Mouse (Mus musculus) limb, embryonic 14.5 days (tissue): Measurements from ENCODE around the gene Ubd. TPM values are rescaled to one million over a fixed set of nuclear protein-coding genes. Genes with fewer than 3 reads are reported as not detected.

Experiments used
- ATAC-seq: fragments of 200-750 bp; cut with Nextera tagmentation; 2 replicates; pipeline ENCODE4 v1.8.0; 2017; ENCODE audit warnings: low read depth, moderate number of reproducible peaks, moderate TSS enrichment; ENCODE audit not compliant: low FRiP score
- DNase-seq: peaks from one replicate; pipeline ENCODE4 v3.0.0-alpha.2; 2015; ENCODE audit warnings: low spot score
- H3K27ac ChIP-seq: fragments of 300-500 bp; sonication (generic); replicated peaks from 2 replicates; pipeline ENCODE4 v1.5.1; 2014; ENCODE audit warnings: low read depth, mild to moderate bottlenecking, low read length, moderate library complexity, mixed read lengths
- H3K27me3 ChIP-seq: fragments of 300-500 bp; sonication (generic); 2 replicates; pipeline ENCODE4 v1.6.1; 2014; ENCODE audit warnings: low read length, mixed read lengths; ENCODE audit not compliant: control insufficient read depth, insufficient read depth
- H3K36me3 ChIP-seq: fragments of 300-500 bp; sonication (generic); 2 replicates; pipeline ENCODE4 v1.6.1; 2014; ENCODE audit warnings: mild to moderate bottlenecking, low read length, moderate library complexity, mixed read lengths; ENCODE audit not compliant: control insufficient read depth, insufficient read depth
- H3K4me1 ChIP-seq: fragments of 300-500 bp; sonication (generic); 2 replicates; pipeline ENCODE4 v1.6.1; 2014; ENCODE audit warnings: antibody characterized with exemption, low read length, mixed read lengths; ENCODE audit not compliant: control insufficient read depth, insufficient read depth
- H3K4me2 ChIP-seq: fragments of 300-500 bp; sonication (generic); replicated peaks from 2 replicates; pipeline ENCODE4 v1.6.1; 2014; ENCODE audit warnings: low read depth, mild to moderate bottlenecking, low read length, moderate library complexity; ENCODE audit not compliant: severe bottlenecking
- H3K4me3 ChIP-seq: fragments of 300-500 bp; sonication (generic); replicated peaks from 2 replicates; pipeline ENCODE4 v1.5.1; 2014; ENCODE audit warnings: low read length
- H3K9ac ChIP-seq: fragments of 300-500 bp; sonication (generic); 2 replicates; pipeline ENCODE4 v1.6.1; 2014; ENCODE audit warnings: mild to moderate bottlenecking, low read depth, low read length, moderate library complexity; ENCODE audit not compliant: severe bottlenecking
- H3K9me3 ChIP-seq: fragments of 300-500 bp; sonication (generic); 2 replicates; pipeline ENCODE4 v1.6.1; 2016; ENCODE audit warnings: low read length; ENCODE audit not compliant: control insufficient read depth
- POLR2A ChIP-seq: fragments of 200-500 bp; IDR thresholded peaks from 2 replicates; pipeline ENCODE4 v1.8.0; 2012; ENCODE audit warnings: inconsistent platforms, mild to moderate bottlenecking, moderate library complexity, borderline replicate concordance; ENCODE audit not compliant: insufficient read depth, insufficient read length; ENCODE audit errors: extremely low read depth
- WGBS: fragments of 180-500 bp; shearing (Covaris S2); extraction: QIAGEN DNeasy Blood & Tissue Kit; methylation state at CpG from one replicate; pipeline ENCODE4 v1.1.7; 2014; 5-methylcytosine and 5-hydroxymethylcytosine counted together
- polyA plus RNA-seq, 2 experiments: library from polyadenylated mRNA; depleted of rRNA in 1 of 2; stranded (reverse) in 1 of 2; unstranded in 1 of 2; fragments of >200 nt; fragmentation: Nextera tagmentation in 1 of 2; extraction: Ambion mirVana in 1 of 2; gene quantifications; 2 replicates each; pipeline versions ENCODE4 v1.2.1 to v1.2.3; 2012 to 2014

The Ubd gene
- polyA plus RNA-seq (2012; rRNA removed) = not detected in 2 replicates
- polyA plus RNA-seq (2014; fragmentation: Nextera tagmentation; extraction: Ambion mirVana) = not detected in 2 replicates

DNA sequence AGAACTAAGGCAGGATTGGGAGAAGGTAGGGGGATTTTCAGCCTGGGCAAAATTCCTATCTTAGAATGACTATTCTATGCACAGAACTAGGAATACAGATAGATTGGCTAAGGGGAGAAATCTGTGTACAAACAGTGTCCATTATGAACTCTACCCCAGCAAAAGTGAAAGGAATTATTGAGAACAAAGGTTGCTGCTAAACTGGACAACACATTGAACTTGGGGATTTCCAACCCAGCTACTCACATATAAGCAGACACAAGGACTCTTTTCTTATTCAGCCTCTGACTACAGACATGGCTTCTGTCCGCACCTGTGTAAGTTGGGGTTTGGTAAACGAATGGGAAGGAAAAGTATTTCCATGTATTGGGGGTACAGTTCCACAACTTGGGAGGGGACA is at the start of gene Ubd:
Gene Ubd, plus strand, starts transcription at position 237 of the 400 bp plus-strand sequence.
- H3K9me3 ChIP-seq = no peaks in the 10 kb centered on the region
- no peak within 1 kb of the TSS for H3K27ac ChIP-seq
- DNase-seq = no peak
- H3K4me1 ChIP-seq = no peaks in the 10 kb centered on the region
- no peak within 1 kb of the TSS for H3K4me2 ChIP-seq
- no peak within 1 kb of the TSS for H3K9ac ChIP-seq
- no peaks in the 10 kb centered on the region for H3K36me3 ChIP-seq
- no peak for ATAC-seq
- WGBS = 89% methylated on average over 2 of the region's 2 CpGs
- no peak for TF ChIP-seq POLR2A
- H3K4me3 ChIP-seq = no peak within 1 kb of the TSS
- H3K27me3 ChIP-seq = peaks cover 28% of the 10 kb centered on the region

DNA sequence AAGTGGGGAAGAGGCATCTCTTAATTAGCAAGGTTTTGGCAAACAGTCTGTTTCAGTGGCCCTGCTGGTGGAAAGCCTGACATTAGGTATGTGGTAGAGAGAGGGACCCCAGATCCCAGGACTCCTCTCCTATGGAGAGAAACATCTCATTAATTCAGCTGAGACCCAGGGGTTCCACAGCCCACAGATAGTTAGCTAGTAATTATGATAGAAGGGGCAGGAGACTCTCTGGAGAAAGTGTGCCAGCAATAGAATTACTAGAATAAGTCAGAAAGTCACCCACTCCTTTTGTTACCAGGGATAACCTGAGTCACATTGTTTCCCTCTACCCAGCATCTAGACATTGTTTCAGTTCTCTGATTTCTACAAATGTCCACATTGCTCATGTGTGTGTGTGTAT is 32.3 kb upstream of the Ubd start, which contains the start of gene Olfr93:
Gene Olfr93, minus strand, starts transcription at position 101 of the 400 bp plus-strand sequence.
- Histone ChIP-seq H3K4me2 (no peak within 1 kb of the TSS), H3K27ac (no peak within 1 kb of the TSS), H3K36me3 (no peaks in the 10 kb centered on the region), H3K4me3 (no peak within 1 kb of the TSS), H3K4me1 (no peaks in the 10 kb centered on the region), H3K9me3 (no peaks in the 10 kb centered on the region), H3K27me3 (no peaks in the 10 kb centered on the region), H3K9ac (no peak within 1 kb of the TSS)
- TF ChIP-seq POLR2A = no peak
- ATAC-seq = no peak
- DNase-seq = no peak

DNA sequence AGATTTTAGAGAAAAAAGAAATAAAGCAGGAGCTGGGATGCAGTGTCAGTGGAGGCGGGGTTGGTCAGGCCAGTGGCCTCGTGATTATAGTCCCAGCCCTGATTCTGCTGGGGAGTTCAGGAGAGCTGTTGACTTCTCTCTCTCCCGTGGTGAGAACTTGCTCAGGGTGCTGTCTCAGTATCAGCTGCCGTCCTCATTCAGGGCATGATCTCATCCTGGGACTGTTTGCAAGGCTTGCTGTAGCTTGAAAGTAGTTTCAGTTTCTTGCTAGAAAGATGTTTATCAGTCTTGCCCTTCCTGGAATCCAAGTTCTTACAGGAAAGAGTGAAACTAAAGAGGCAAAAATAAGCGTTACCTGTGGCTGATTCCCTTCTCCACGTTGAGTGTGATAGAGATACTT is 8.2 kb upstream of the Ubd start:
- H3K27ac ChIP-seq = no peak overlapping the region
- H3K4me2 ChIP-seq = no peak overlapping the region
- H3K4me1 ChIP-seq = no peaks in the 10 kb centered on the region
- H3K36me3 ChIP-seq = no peaks in the 10 kb centered on the region
- WGBS = 46% methylated on average over 6 of the region's 6 CpGs
- no peaks in the 10 kb centered on the region for H3K9me3 ChIP-seq
- H3K4me3 ChIP-seq = no peak overlapping the region
- TF ChIP-seq POLR2A = no peak
- H3K9ac ChIP-seq = no peak overlapping the region
- H3K27me3 ChIP-seq = no peaks in the 10 kb centered on the region
- DNase-seq = no peak
- no peak for ATAC-seq

DNA sequence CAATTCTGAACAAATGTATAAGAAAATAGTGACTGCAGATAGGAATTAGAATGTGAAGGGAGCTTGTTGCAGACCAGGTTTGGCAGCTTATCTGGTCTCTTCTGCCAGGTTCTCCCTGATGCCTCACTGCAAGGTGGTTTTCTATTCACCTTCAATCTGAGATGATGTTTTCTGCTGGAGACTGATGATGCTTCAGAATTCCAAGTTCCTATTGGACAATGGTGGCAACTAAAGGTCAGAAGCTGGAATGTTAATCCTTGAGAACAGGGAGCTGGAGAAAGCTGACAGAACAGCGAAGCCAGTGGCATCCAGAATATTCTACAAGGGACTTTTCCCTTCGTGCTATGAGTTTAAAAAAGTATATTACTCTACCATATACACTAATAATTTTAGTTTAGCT is 3.0 kb upstream of the Ubd start:
- H3K4me2 ChIP-seq = no peak overlapping the region
- no peak for DNase-seq
- no peaks in the 10 kb centered on the region for H3K36me3 ChIP-seq
- peaks cover under 1% of the 10 kb centered on the region; the same call in 1 of the 2 replicates for H3K27me3 ChIP-seq
- no peak overlapping the region for H3K9ac ChIP-seq
- TF ChIP-seq POLR2A = no peak
- no peak for ATAC-seq
- H3K27ac ChIP-seq = no peak overlapping the region
- H3K4me3 ChIP-seq = no peak overlapping the region
- 44% methylated on average over 2 of the region's 2 CpGs for WGBS
- no peaks in the 10 kb centered on the region for H3K9me3 ChIP-seq
- no peaks in the 10 kb centered on the region for H3K4me1 ChIP-seq

DNA sequence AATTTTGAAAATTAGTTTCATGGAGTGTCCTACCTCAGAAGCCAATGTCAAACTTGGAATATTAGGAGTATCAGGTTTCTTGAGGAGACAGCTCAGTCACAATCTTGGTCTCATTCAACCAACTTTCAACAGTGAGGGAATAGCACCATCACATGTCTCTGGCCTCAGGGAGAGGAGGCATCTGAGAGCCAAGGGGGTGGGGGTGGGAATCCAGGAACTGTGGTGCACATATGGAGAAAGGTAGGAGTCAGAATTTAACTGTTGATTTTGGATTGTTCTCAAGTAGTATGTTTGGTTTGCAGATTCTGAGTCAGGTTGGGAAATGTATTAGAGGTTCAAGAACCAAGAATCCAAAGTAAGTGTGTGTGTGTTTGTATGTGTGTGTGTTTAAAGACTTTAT is 660 bp upstream of the Ubd start:
- Histone ChIP-seq H3K27ac (no peak overlapping the region), H3K4me2 (no peak overlapping the region), H3K4me3 (no peak overlapping the region), H3K4me1 (no peaks in the 10 kb centered on the region), H3K9me3 (no peaks in the 10 kb centered on the region), H3K9ac (no peak overlapping the region), H3K27me3 (peaks cover 24% of the 10 kb centered on the region), H3K36me3 (no peaks in the 10 kb centered on the region)
- DNase-seq (no peak), ATAC-seq (no peak)
- TF ChIP-seq POLR2A = no peak

DNA sequence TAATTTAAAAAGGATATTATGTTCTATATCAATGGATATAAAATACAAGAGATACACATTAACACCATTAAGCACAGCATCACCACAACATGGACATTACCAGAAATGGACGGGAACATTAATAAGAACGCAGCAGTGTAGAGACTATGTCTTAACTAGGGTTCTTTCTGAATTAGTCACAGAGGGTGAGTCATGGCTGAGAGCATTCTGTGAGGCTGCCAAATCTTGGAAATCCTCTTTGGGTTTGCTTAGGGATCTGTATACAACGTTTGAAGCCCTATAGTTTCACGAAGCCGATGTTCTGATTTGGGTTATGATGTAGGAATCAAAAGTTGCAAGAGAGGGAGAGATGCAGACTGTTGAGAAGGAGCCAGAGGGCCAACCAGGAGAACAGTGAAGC is 1.1 kb downstream of the Ubd start:
- DNase-seq (no peak), ATAC-seq (no peak)
- TF ChIP-seq POLR2A = no peak
- Histone ChIP-seq H3K4me1 (no peaks in the 10 kb centered on the region), H3K9ac (no peak overlapping the region), H3K9me3 (no peaks in the 10 kb centered on the region), H3K4me2 (no peak overlapping the region), H3K4me3 (no peak overlapping the region), H3K27ac (no peak overlapping the region), H3K27me3 (peaks cover 28% of the 10 kb centered on the region), H3K36me3 (no peaks in the 10 kb centered on the region)
- 84% methylated on average over 5 of the region's 5 CpGs for WGBS
